Mouse (Mus musculus): ENCODE data around the gene Jam3. TPM values are rescaled to one million over a fixed set of nuclear protein-coding genes. Genes with fewer than 3 reads are reported as not detected.

Jam3 gene
- polyA plus RNA-seq, 1 experiment, result 0.03 TPM

GRCm38 (mm10) chr9:27109533-27110514, 45.4 kb downstream of the Jam3 start:
- Histone ChIP-seq H3K36me3 (ENCODE audit: control insufficient read depth) (no peaks in the 10 kb centered on the region), H3K27me3 (ENCODE audit: control insufficient read depth) (no peaks in the 10 kb centered on the region), H3K4me3 (replicated peaks) (no peak overlapping the region), H3K4me1 (ENCODE audit: control insufficient read depth) (peaks cover 2% of the 10 kb centered on the region), H3K9me3 (ENCODE audit: control insufficient read depth, low read length) (no peaks in the 10 kb centered on the region)
- no peak for TF ChIP-seq TAL1 (IDR thresholded peaks at IDR 0.05; ENCODE audit: low read length)

DNA sequence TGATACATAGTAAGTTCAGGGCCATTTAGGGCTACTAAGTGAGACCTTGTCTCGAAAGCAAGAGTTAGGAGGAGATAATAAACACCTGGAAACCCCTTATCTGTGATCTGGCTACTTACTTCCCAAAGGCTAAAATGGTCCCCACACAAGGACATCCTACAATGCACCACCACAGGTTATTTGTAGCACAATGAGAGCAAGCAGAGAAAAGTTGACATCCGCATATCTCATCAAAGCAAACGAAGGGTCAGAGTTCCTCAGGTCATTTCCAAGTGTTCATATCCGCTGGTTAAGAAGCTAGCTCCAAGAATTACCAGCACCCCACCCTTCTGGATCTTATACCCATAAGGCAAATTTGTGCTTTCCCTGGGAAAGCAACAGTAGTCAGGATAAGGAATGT, 46.8 kb downstream of the Jam3 start:
- H3K36me3 ChIP-seq (ENCODE audit: control insufficient read depth), result no peaks in the 10 kb centered on the region
- no peak for TF ChIP-seq GATA1 (IDR thresholded peaks at IDR 0.05; ENCODE audit: low read length)
- TF ChIP-seq TAL1 (IDR thresholded peaks at IDR 0.05; ENCODE audit: low read length), result no peak

GRCm38 (mm10) chr9:27106081-27106480, 49.1 kb downstream of the Jam3 start:
- H3K36me3 ChIP-seq (ENCODE audit: control insufficient read depth), result peaks cover 9% of the 10 kb centered on the region
- peaks cover 2% of the 10 kb centered on the region for H3K4me1 ChIP-seq (ENCODE audit: control insufficient read depth)
- no peaks in the 10 kb centered on the region for H3K9me3 ChIP-seq (ENCODE audit: control insufficient read depth, low read length)
- TF ChIP-seq TAL1 (IDR thresholded peaks at IDR 0.05; ENCODE audit: low read length) (no peak), GATA1 (IDR thresholded peaks at IDR 0.05; ENCODE audit: low read length) (no peak)
- H3K4me3 ChIP-seq (replicated peaks), result no peak overlapping the region
- no peaks in the 10 kb centered on the region for H3K27me3 ChIP-seq (ENCODE audit: control insufficient read depth)

More for the DNA sequence above, 46.8 kb downstream of the Jam3 start:
- no peaks in the 10 kb centered on the region for H3K27me3 ChIP-seq (ENCODE audit: control insufficient read depth)
- peaks cover 2% of the 10 kb centered on the region for H3K4me1 ChIP-seq (ENCODE audit: control insufficient read depth)
- no peak overlapping the region for H3K4me3 ChIP-seq (replicated peaks)
- no peaks in the 10 kb centered on the region for H3K9me3 ChIP-seq (ENCODE audit: control insufficient read depth, low read length)

DNA sequence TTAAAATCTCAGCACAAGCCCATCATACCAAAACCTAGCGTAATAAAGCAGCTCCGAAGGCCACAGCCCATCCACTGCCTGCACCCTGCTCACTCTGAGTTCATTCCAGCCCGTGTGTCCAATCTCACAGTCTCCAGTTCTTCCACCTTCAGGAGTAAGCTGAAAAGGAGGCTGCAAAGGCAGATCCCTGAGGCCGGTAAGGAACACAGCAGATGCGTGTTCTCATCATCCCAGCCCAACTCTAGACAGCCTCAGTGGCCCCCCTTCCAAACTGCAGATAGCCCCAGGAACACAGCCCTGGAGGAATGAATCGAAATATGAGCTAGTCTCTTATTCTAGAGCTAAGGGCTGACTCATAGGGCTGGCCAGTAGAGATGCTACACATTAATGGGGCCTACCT, 53.8 kb downstream of the Jam3 start:
- H3K27me3 ChIP-seq (ENCODE audit: control insufficient read depth), result no peaks in the 10 kb centered on the region
- no peaks in the 10 kb centered on the region for H3K9me3 ChIP-seq (ENCODE audit: control insufficient read depth, low read length)
- H3K4me3 ChIP-seq (replicated peaks), result no peak overlapping the region
- TF ChIP-seq TAL1 (IDR thresholded peaks at IDR 0.05; ENCODE audit: low read length), result no peak
- TF ChIP-seq GATA1 (IDR thresholded peaks at IDR 0.05; ENCODE audit: low read length), result no peak
- H3K4me1 ChIP-seq (ENCODE audit: control insufficient read depth), result no peaks in the 10 kb centered on the region
- peaks cover 54% of the 10 kb centered on the region for H3K36me3 ChIP-seq (ENCODE audit: control insufficient read depth)

GRCm38 (mm10) chr9:27099474-27099873, 55.7 kb downstream of the Jam3 start:
- no peak overlapping the region for H3K4me3 ChIP-seq (replicated peaks)
- peaks cover 74% of the 10 kb centered on the region for H3K36me3 ChIP-seq (ENCODE audit: control insufficient read depth)
- H3K9me3 ChIP-seq (ENCODE audit: control insufficient read depth, low read length), result no peaks in the 10 kb centered on the region

DNA sequence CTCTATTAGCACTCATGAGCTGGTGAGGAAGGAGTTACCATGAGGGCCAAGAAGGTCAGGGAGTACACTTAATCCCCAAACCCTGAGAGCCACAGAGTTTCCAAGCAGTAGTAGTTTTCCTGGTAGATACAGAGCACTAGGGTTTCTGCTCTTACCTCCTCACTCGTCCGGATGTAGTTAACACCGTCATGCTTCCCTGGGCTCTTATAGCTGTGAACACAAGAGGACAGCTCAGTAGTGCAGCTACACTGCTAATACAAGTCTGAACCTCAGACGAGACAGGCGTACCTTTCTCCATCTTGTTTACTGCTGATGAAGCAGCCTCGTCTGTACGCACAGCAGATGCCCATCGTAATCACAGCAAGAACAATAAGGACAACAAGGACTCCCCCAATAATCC, 56.7 kb downstream of the Jam3 start:
- no peaks in the 10 kb centered on the region for H3K27me3 ChIP-seq (ENCODE audit: control insufficient read depth)
- no peaks in the 10 kb centered on the region for H3K9me3 ChIP-seq (ENCODE audit: control insufficient read depth, low read length)
- peaks cover 83% of the 10 kb centered on the region for H3K36me3 ChIP-seq (ENCODE audit: control insufficient read depth)
- H3K4me1 ChIP-seq (ENCODE audit: control insufficient read depth), result no peaks in the 10 kb centered on the region
- TF ChIP-seq GATA1 (IDR thresholded peaks at IDR 0.05; ENCODE audit: low read length), result no peak
- no peak for TF ChIP-seq TAL1 (IDR thresholded peaks at IDR 0.05; ENCODE audit: low read length)
- no peak overlapping the region for H3K4me3 ChIP-seq (replicated peaks)

More at GRCm38 (mm10) chr9:27099474-27099873, 55.7 kb downstream of the Jam3 start:
- TF ChIP-seq GATA1 (IDR thresholded peaks at IDR 0.05; ENCODE audit: low read length) (no peak), TAL1 (IDR thresholded peaks at IDR 0.05; ENCODE audit: low read length) (no peak)
- Histone ChIP-seq H3K4me1 (ENCODE audit: control insufficient read depth) (no peaks in the 10 kb centered on the region), H3K27me3 (ENCODE audit: control insufficient read depth) (no peaks in the 10 kb centered on the region)

- no peak overlapping the region for H3K4me3 ChIP-seq (replicated peaks)
- H3K36me3 ChIP-seq (ENCODE audit: control insufficient read depth), result peaks cover 88% of the 10 kb centered on the region
- H3K27me3 ChIP-seq (ENCODE audit: control insufficient read depth), result no peaks in the 10 kb centered on the region
- H3K9me3 ChIP-seq (ENCODE audit: control insufficient read depth, low read length), result no peaks in the 10 kb centered on the region
- TF ChIP-seq TAL1 (IDR thresholded peaks at IDR 0.05; ENCODE audit: low read length) (no peak), GATA1 (IDR thresholded peaks at IDR 0.05; ENCODE audit: low read length) (no peak)
- H3K4me1 ChIP-seq (ENCODE audit: control insufficient read depth), result no peaks in the 10 kb centered on the region
These were observed 57.1 kb downstream of the Jam3 start for GRCm38 (mm10) chr9:27098092-27098491.

- Histone ChIP-seq H3K27me3 (ENCODE audit: control insufficient read depth) (no peaks in the 10 kb centered on the region), H3K9me3 (ENCODE audit: control insufficient read depth, low read length) (no peaks in the 10 kb centered on the region), H3K4me3 (replicated peaks) (no peak overlapping the region), H3K4me1 (ENCODE audit: control insufficient read depth) (no peaks in the 10 kb centered on the region), H3K36me3 (ENCODE audit: control insufficient read depth) (peaks cover 100% of the 10 kb centered on the region)
- TF ChIP-seq GATA1 (IDR thresholded peaks at IDR 0.05; ENCODE audit: low read length) (no peak), TAL1 (IDR thresholded peaks at IDR 0.05; ENCODE audit: low read length) (no peak)
These were observed 62.3 kb downstream of the Jam3 start for GRCm38 (mm10) chr9:27092916-27093315.

All from erythroblast, embryonic 14.5 days (primary cell).